Mouse (Mus musculus) heart, postnatal 0 days (tissue): ENCODE measurements at regions not wholly inside any gene's neighbourhood (a gene's known extent, or its start where the extent isn't known, plus 50 kb on each side); places are given as distances from the start of the nearest gene placed in this dataset.

ENCODE experiments used
- CTCF ChIP-seq: IDR thresholded peaks from 2 replicates; pipeline ENCODE4 v1.5.1; 2016; ENCODE audit warnings: antibody characterized with exemption, control low read depth, low read depth
- EP300 ChIP-seq: IDR thresholded peaks from 2 replicates; pipeline ENCODE4 v1.6.1; 2016; ENCODE audit warnings: antibody characterized with exemption, low read depth

- TF ChIP-seq CTCF (no peak), EP300 (no peak)
These were observed 177.8 kb downstream of the Enc1 start for GRCm38 (mm10) chr13:97418681-97419080.
